Comparison of ENCODE assay signal across 10 mouse cellular contexts in the genomic region with DNA sequence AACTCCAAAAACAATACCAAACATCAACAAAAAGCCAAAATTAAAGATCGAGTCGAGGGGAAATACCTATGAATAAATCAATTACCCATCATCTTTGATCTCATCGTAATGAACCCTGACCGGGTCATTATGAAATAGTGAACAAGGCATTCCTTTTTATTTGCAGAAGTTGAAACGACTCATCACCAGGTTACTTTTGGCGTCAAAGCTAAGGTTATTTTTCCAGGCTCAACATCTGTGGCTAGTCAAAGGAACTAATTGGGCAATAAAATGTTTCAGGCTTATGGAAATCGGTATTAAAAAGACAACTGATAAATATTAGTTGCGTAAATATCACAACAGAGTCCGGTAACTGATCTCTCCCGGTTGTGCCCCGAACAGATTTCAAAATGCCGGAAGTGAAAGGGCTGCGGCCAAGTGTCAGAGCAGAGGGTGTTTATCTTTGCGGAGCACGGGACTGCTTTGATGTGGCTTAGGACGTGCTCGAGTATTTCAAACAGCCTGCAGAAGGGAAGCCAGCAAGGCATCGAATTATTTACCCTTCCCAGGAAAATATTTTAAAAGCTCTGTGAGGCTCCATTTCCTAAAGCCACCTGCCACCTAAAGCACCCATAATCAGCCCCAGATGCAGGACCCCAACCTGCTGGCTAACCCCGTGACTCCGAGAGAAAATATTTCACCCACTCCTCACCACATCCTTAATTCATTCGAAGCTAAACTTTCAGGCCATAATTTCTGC.
A peak's percentile ranks its signal among the peaks of the same experiment; 100 is the strongest.
DNase-seq lines count a peak whose midpoint lies in the region; ATAC-seq and TF ChIP-seq lines count a peak whose summit lies in the region.
"Had no signal": no experiment of that assay in that cellular context is flagged by ENCODE, and none has a peak within 500 bp of the region (broad histone marks: within the 10 kb centered on the region; RNA-seq: fewer than 3 reads in every experiment).

No protein-coding gene starts in this region.

- WGBS in hindbrain, embryonic 12.5 days, result 65% methylated on average over 21 of the region's 21 CpGs
- 74% methylated on average over 21 of the region's 21 CpGs for WGBS in hindbrain, embryonic 14.5 days
- WGBS in embryonic facial prominence, embryonic 13.5 days, result 10% methylated on average over 21 of the region's 21 CpGs
- 5% methylated on average over 21 of the region's 21 CpGs for WGBS in limb, embryonic 14.5 days

- no peak for ATAC-seq in hindbrain, embryonic 12.5 days (ENCODE audit: low FRiP score)
- no peak for ATAC-seq in hindbrain, embryonic 14.5 days (ENCODE audit: low FRiP score)
- ATAC-seq in embryonic facial prominence, embryonic 13.5 days (ENCODE audit: insufficient number of reproducible peaks, insufficient read depth, low FRiP score, low TSS enrichment, low read depth), result no peak
- ATAC-seq in limb, embryonic 14.5 days (ENCODE audit: low FRiP score, low read depth), result no peak; the same call in 1 of the 2 replicates
- ATAC-seq: forebrain, embryonic 15.5 days had no signal

- no peak for TF ChIP-seq POLR2A in limb, embryonic 14.5 days (IDR thresholded peaks at IDR 0.05; ENCODE audit: borderline replicate concordance, extremely low read depth, insufficient read depth, insufficient read length)

- no peaks in the 10 kb centered on the region for H3K9me3 ChIP-seq in hindbrain, embryonic 12.5 days (replicated peaks)
- H3K9me3 ChIP-seq in hindbrain, embryonic 14.5 days (ENCODE audit: control insufficient read depth, low read length), result no peaks in the 10 kb centered on the region
- H3K9me3 ChIP-seq in embryonic facial prominence, embryonic 13.5 days, result no peaks in the 10 kb centered on the region
- H3K9me3 ChIP-seq in limb, embryonic 14.5 days (ENCODE audit: control insufficient read depth, low read length), result no peaks in the 10 kb centered on the region
- H3K9me3 ChIP-seq: forebrain, embryonic 15.5 days; neural tube, embryonic 12.5 days had no signal

- no peak for DNase-seq in hindbrain, embryonic 14.5 days (ENCODE audit: low spot score)
- DNase-seq in limb, embryonic 14.5 days (ENCODE audit: low spot score), result peak; percentile 21
- DNase-seq in neural tube, embryonic 10.5 days (ENCODE audit: extremely low spot score, low spot score), result peak; percentile 39
- no peak for DNase-seq in frontal cortex, postnatal 10 days (ENCODE audit: low spot score in 2 of 2)
- DNase-seq in adipocyte (ENCODE audit: low spot score), result no peak
- no peak for DNase-seq in right cerebral cortex, postnatal 25 days

- no peak overlapping the region for H3K9ac ChIP-seq in hindbrain, embryonic 12.5 days
- H3K9ac ChIP-seq in hindbrain, embryonic 14.5 days, result no peak overlapping the region
- no peak overlapping the region for H3K9ac ChIP-seq in embryonic facial prominence, embryonic 13.5 days
- no peak overlapping the region for H3K9ac ChIP-seq in limb, embryonic 14.5 days (ENCODE audit: low read depth, low read length, severe bottlenecking)
- H3K9ac ChIP-seq: forebrain, embryonic 15.5 days; neural tube, embryonic 12.5 days had no signal

- H3K27ac ChIP-seq in hindbrain, embryonic 12.5 days, result no peak overlapping the region
- H3K27ac ChIP-seq in hindbrain, embryonic 14.5 days, result no peak overlapping the region
- H3K27ac ChIP-seq in embryonic facial prominence, embryonic 13.5 days, result no peak overlapping the region
- no peak overlapping the region for H3K27ac ChIP-seq in limb, embryonic 14.5 days (replicated peaks; ENCODE audit: low read depth, low read length)
- H3K27ac ChIP-seq: forebrain, embryonic 15.5 days; neural tube, embryonic 12.5 days had no signal

- no peaks in the 10 kb centered on the region for H3K4me1 ChIP-seq in hindbrain, embryonic 12.5 days
- no peaks in the 10 kb centered on the region for H3K4me1 ChIP-seq in hindbrain, embryonic 14.5 days (replicated peaks; ENCODE audit: control insufficient read depth, insufficient read depth, low read length)
- H3K4me1 ChIP-seq in embryonic facial prominence, embryonic 13.5 days, result peaks cover 8% of the 10 kb centered on the region; the same call in 1 of the 2 replicates
- peaks cover 13% of the 10 kb centered on the region; the same call in 1 of the 2 replicates for H3K4me1 ChIP-seq in limb, embryonic 14.5 days (ENCODE audit: control insufficient read depth, insufficient read depth, low read length)
- H3K4me1 ChIP-seq: neural tube, embryonic 12.5 days had no signal

- H3K4me2 ChIP-seq in hindbrain, embryonic 12.5 days (replicated peaks), result 0 out of 2 replicates have a peak overlapping the region, but pooled peaks have one; percentile 13
- no peak overlapping the region for H3K4me2 ChIP-seq in hindbrain, embryonic 14.5 days (replicated peaks)
- H3K4me2 ChIP-seq in embryonic facial prominence, embryonic 13.5 days, result peak overlapping the region; percentile 49
- peak overlapping the region; percentile 38 for H3K4me2 ChIP-seq in limb, embryonic 14.5 days (replicated peaks; ENCODE audit: low read depth, low read length, severe bottlenecking)
- H3K4me2 ChIP-seq: forebrain, embryonic 15.5 days; neural tube, embryonic 12.5 days had no signal

- H3K27me3 ChIP-seq in hindbrain, embryonic 12.5 days, result no peaks in the 10 kb centered on the region
- H3K27me3 ChIP-seq in hindbrain, embryonic 14.5 days (ENCODE audit: control insufficient read depth, insufficient read depth, low read length), result no peaks in the 10 kb centered on the region
- H3K27me3 ChIP-seq in embryonic facial prominence, embryonic 13.5 days, result peaks cover 4% of the 10 kb centered on the region; the same call in 1 of the 2 replicates
- no peaks in the 10 kb centered on the region for H3K27me3 ChIP-seq in limb, embryonic 14.5 days (ENCODE audit: control insufficient read depth, insufficient read depth, low read length)
- H3K27me3 ChIP-seq: forebrain, embryonic 15.5 days; neural tube, embryonic 12.5 days had no signal

- no peak overlapping the region for H3K4me3 ChIP-seq in hindbrain, embryonic 12.5 days
- H3K4me3 ChIP-seq in hindbrain, embryonic 14.5 days (replicated peaks; ENCODE audit: low read length), result no peak overlapping the region
- peak overlapping the region; percentile 12; the same call in 1 of the 2 replicates for H3K4me3 ChIP-seq in embryonic facial prominence, embryonic 13.5 days
- H3K4me3 ChIP-seq in limb, embryonic 14.5 days (replicated peaks; ENCODE audit: low read length), result 0 out of 2 replicates have a peak overlapping the region, but pooled peaks have one; percentile 3
- H3K4me3 ChIP-seq: forebrain, embryonic 15.5 days; neural tube, embryonic 12.5 days had no signal

- no peaks in the 10 kb centered on the region for H3K36me3 ChIP-seq in hindbrain, embryonic 12.5 days
- H3K36me3 ChIP-seq in hindbrain, embryonic 14.5 days (replicated peaks; ENCODE audit: control insufficient read depth, insufficient read depth), result no peaks in the 10 kb centered on the region
- H3K36me3 ChIP-seq in embryonic facial prominence, embryonic 13.5 days, result no peaks in the 10 kb centered on the region
- no peaks in the 10 kb centered on the region for H3K36me3 ChIP-seq in limb, embryonic 14.5 days (ENCODE audit: control insufficient read depth, insufficient read depth, low read length)
- H3K36me3 ChIP-seq: forebrain, embryonic 15.5 days; neural tube, embryonic 12.5 days had no signal

Comparison
In these comparisons a context has a peak if more than half of its experiments do, and no peak if none do; other contexts are left out.
1. H3K4me3 ChIP-seq: peak in embryonic facial prominence, embryonic 13.5 days (single experiment) and limb, embryonic 14.5 days (single experiment); none in hindbrain, embryonic 12.5 days (single experiment) and hindbrain, embryonic 14.5 days (single experiment).
2. DNase-seq: peak in limb, embryonic 14.5 days (single experiment) and neural tube, embryonic 10.5 days (single experiment); none in hindbrain, embryonic 14.5 days (single experiment), frontal cortex, postnatal 10 days (0 of 2), adipocyte (single experiment) and right cerebral cortex, postnatal 25 days (single experiment).